Mouse (Mus musculus): ENCODE measurements around the gene Gm813. TPM values are rescaled to one million over a fixed set of nuclear protein-coding genes. Genes with fewer than 3 reads are reported as not detected.

Gm813 gene
- polyA plus RNA-seq, 1 experiment = not detected

- no peak for DNase-seq
- Histone ChIP-seq H3K27me3 (ENCODE audit: control insufficient read depth, insufficient read depth, low read length) (no peaks in the 10 kb centered on the region), H3K27ac (ENCODE audit: insufficient read depth, low read length) (no peak overlapping the region), H3K4me1 (ENCODE audit: control insufficient read depth, insufficient read depth, low read length) (no peaks in the 10 kb centered on the region), H3K4me3 (replicated peaks; ENCODE audit: insufficient read depth, low read depth, low read length) (no peak overlapping the region)
- TF ChIP-seq CTCF (IDR thresholded peaks at IDR 0.05; ENCODE audit: borderline replicate concordance, insufficient read depth, low read depth, low read length) (no peak), POLR2A (IDR thresholded peaks at IDR 0.05; ENCODE audit: borderline replicate concordance, insufficient read depth, low read length) (no peak)
- 88% methylated on average over 4 of the region's 4 CpGs for WGBS
Observed at GRCm38 (mm10) chr16:58627597-58628335, 11.0 kb upstream of the Gm813 start.

- H3K27me3 ChIP-seq (ENCODE audit: control insufficient read depth, insufficient read depth, low read length) = no peaks in the 10 kb centered on the region
- H3K4me3 ChIP-seq (replicated peaks; ENCODE audit: insufficient read depth, low read depth, low read length) = no peak overlapping the region
- TF ChIP-seq CTCF (IDR thresholded peaks at IDR 0.05; ENCODE audit: borderline replicate concordance, insufficient read depth, low read depth, low read length) = peak; percentile 43; the same call in 1 of the 2 replicates
- no peak for TF ChIP-seq POLR2A (IDR thresholded peaks at IDR 0.05; ENCODE audit: borderline replicate concordance, insufficient read depth, low read length)
- peak; percentile 9 to 10 for DNase-seq
- H3K27ac ChIP-seq (ENCODE audit: insufficient read depth, low read length) = no peak overlapping the region
- 79% methylated on average over 6 of the region's 6 CpGs for WGBS
- H3K4me1 ChIP-seq (ENCODE audit: control insufficient read depth, insufficient read depth, low read length) = no peaks in the 10 kb centered on the region
Observed at GRCm38 (mm10) chr16:58623944-58624343, 7.2 kb upstream of the Gm813 start.

- WGBS = 86% methylated on average over 4 of the region's 4 CpGs
- no peak overlapping the region for H3K27ac ChIP-seq (ENCODE audit: insufficient read depth, low read length)
- H3K4me1 ChIP-seq (ENCODE audit: control insufficient read depth, insufficient read depth, low read length) = no peaks in the 10 kb centered on the region
- DNase-seq = no peak
- H3K27me3 ChIP-seq (ENCODE audit: control insufficient read depth, insufficient read depth, low read length) = no peaks in the 10 kb centered on the region
- no peak overlapping the region for H3K4me3 ChIP-seq (replicated peaks; ENCODE audit: insufficient read depth, low read depth, low read length)
- TF ChIP-seq POLR2A (IDR thresholded peaks at IDR 0.05; ENCODE audit: borderline replicate concordance, insufficient read depth, low read length) (no peak), CTCF (IDR thresholded peaks at IDR 0.05; ENCODE audit: borderline replicate concordance, insufficient read depth, low read depth, low read length) (no peak)
Observed at GRCm38 (mm10) chr16:58623114-58623513, 6.3 kb upstream of the Gm813 start.

DNA sequence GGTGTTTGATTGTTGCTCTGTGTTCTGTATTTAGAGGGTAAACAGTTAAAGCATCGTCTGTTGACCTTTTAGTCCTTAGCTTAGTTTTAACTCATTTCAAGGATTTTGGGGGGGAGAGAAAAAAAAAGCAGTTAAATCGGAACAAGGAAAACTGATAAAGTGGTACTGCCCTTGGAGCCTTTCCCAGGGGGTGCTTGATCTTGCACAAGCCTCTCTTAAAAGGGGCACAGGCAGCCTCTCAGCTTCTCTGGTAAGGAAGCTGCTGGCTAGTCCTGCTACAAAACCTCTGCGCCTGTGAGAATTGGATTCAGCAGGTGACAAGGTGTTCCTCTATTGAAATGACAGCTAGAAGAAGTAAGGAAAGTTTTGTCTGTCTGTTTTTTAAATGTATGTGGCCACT is 5.6 kb upstream of the Gm813 start:
- Histone ChIP-seq H3K27ac (ENCODE audit: insufficient read depth, low read length) (no peak overlapping the region), H3K27me3 (ENCODE audit: control insufficient read depth, insufficient read depth, low read length) (no peaks in the 10 kb centered on the region), H3K4me3 (replicated peaks; ENCODE audit: insufficient read depth, low read depth, low read length) (no peak overlapping the region), H3K4me1 (ENCODE audit: control insufficient read depth, insufficient read depth, low read length) (no peaks in the 10 kb centered on the region)
- TF ChIP-seq CTCF (IDR thresholded peaks at IDR 0.05; ENCODE audit: borderline replicate concordance, insufficient read depth, low read depth, low read length) (no peak), POLR2A (IDR thresholded peaks at IDR 0.05; ENCODE audit: borderline replicate concordance, insufficient read depth, low read length) (no peak)
- no peak for DNase-seq
- WGBS = 91% methylated on average over 3 of the region's 3 CpGs

GRCm38 (mm10) chr16:58617346-58617745 is 568 bp upstream of the Gm813 start:
- no peak for DNase-seq
- no peaks in the 10 kb centered on the region for H3K4me1 ChIP-seq (ENCODE audit: control insufficient read depth, insufficient read depth, low read length)
- no peak overlapping the region for H3K27ac ChIP-seq (ENCODE audit: insufficient read depth, low read length)
- TF ChIP-seq CTCF (IDR thresholded peaks at IDR 0.05; ENCODE audit: borderline replicate concordance, insufficient read depth, low read depth, low read length) = no peak
- no peak for TF ChIP-seq POLR2A (IDR thresholded peaks at IDR 0.05; ENCODE audit: borderline replicate concordance, insufficient read depth, low read length)
- H3K4me3 ChIP-seq (replicated peaks; ENCODE audit: insufficient read depth, low read depth, low read length) = no peak overlapping the region
- H3K27me3 ChIP-seq (ENCODE audit: control insufficient read depth, insufficient read depth, low read length) = no peaks in the 10 kb centered on the region

DNA sequence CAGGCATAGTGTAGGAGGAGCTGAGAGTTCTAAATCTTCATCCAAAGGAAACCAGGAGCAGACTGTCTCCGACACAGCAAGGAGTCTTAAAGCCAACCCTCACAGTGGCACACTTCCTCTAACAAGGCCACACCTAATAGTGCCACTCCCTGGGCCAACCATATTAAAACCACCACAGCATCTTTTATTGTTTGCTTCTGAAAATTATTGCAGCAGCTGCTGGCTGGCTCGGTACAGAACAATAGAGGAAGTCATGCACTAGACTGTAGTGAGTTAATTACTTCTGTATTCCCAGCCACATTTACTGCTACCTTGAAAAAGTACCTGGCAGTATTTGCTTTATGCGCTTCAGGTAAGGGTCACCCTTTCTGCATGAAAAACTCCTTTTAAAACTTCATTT is 3.8 kb downstream of the Gm813 start:
- no peak for TF ChIP-seq CTCF (IDR thresholded peaks at IDR 0.05; ENCODE audit: borderline replicate concordance, insufficient read depth, low read depth, low read length)
- no peak for TF ChIP-seq POLR2A (IDR thresholded peaks at IDR 0.05; ENCODE audit: borderline replicate concordance, insufficient read depth, low read length)

DNA sequence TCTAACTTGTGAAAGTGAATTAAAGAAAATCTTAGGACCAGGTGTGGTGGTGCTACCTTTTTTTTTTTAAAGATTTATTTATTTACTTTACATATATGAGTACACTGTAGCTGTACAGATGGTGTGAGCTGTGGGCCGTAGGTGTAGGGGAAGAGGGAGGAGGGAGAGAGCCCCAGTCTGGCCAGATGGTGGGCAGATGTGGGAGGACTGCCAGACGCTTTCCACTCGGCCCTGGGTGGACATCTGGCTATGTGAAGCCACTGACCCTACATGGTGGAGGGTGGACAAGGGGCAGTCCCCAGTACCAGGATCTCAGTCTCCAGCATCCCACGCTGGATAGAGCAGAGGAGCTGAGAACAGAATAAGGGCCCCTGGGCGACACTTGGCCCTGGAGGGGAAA is 9.7 kb downstream of the Gm813 start:
- 48% methylated on average over 5 of the region's 5 CpGs for WGBS
- no peaks in the 10 kb centered on the region for H3K4me1 ChIP-seq (ENCODE audit: control insufficient read depth, insufficient read depth, low read length)
- TF ChIP-seq CTCF (IDR thresholded peaks at IDR 0.05; ENCODE audit: borderline replicate concordance, insufficient read depth, low read depth, low read length) (no peak), POLR2A (IDR thresholded peaks at IDR 0.05; ENCODE audit: borderline replicate concordance, insufficient read depth, low read length) (no peak)

More for the DNA sequence above, 3.8 kb downstream of the Gm813 start:
- Histone ChIP-seq H3K4me3 (replicated peaks; ENCODE audit: insufficient read depth, low read depth, low read length) (no peak overlapping the region), H3K27me3 (ENCODE audit: control insufficient read depth, insufficient read depth, low read length) (no peaks in the 10 kb centered on the region), H3K27ac (ENCODE audit: insufficient read depth, low read length) (no peak overlapping the region), H3K4me1 (ENCODE audit: control insufficient read depth, insufficient read depth, low read length) (no peaks in the 10 kb centered on the region)
- WGBS = 77% methylated on average over 3 of the region's 3 CpGs
- no peak for DNase-seq

DNA sequence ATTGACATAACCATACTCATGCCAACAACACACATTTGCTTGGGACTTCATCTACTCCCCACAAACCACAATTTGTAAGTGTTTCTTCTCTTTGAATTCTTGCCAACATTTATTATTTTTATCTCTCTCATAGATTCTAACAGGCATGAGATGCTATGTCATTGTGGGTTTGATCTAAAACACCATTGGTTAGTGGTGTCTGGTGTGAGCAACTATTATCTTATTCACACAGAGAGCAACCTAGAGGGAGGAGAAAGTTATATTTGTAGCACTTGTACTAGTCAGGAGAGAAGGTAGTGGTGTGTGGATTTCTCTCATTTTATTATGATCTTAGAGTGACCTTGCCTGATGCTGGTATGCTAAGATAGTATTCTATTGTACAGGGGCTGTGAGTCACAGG is 12.1 kb downstream of the Gm813 start:
- H3K27ac ChIP-seq (ENCODE audit: insufficient read depth, low read length) = no peak overlapping the region
- no peaks in the 10 kb centered on the region for H3K27me3 ChIP-seq (ENCODE audit: control insufficient read depth, insufficient read depth, low read length)
- TF ChIP-seq POLR2A (IDR thresholded peaks at IDR 0.05; ENCODE audit: borderline replicate concordance, insufficient read depth, low read length) (no peak), CTCF (IDR thresholded peaks at IDR 0.05; ENCODE audit: borderline replicate concordance, insufficient read depth, low read depth, low read length) (no peak)
- H3K4me1 ChIP-seq (ENCODE audit: control insufficient read depth, insufficient read depth, low read length) = no peaks in the 10 kb centered on the region
- DNase-seq = no peak
- H3K4me3 ChIP-seq (replicated peaks; ENCODE audit: insufficient read depth, low read depth, low read length) = no peak overlapping the region

More for the DNA sequence above, 9.7 kb downstream of the Gm813 start:
- H3K27me3 ChIP-seq (ENCODE audit: control insufficient read depth, insufficient read depth, low read length) = no peaks in the 10 kb centered on the region
- H3K27ac ChIP-seq (ENCODE audit: insufficient read depth, low read length) = no peak overlapping the region
- no peak for DNase-seq
- no peak overlapping the region for H3K4me3 ChIP-seq (replicated peaks; ENCODE audit: insufficient read depth, low read depth, low read length)

Measured in cerebellum, adult 2 months (tissue).